Mouse (Mus musculus) mesoderm, embryonic 11.5 days (tissue): ENCODE results near the gene Adgrv1.

Source experiments
- DNase-seq: peaks from one replicate; pipeline ENCODE4 v3.0.0-alpha.2; 2012; ENCODE audit warnings: low read depth, low spot score

Gene Adgrv1

DNA sequence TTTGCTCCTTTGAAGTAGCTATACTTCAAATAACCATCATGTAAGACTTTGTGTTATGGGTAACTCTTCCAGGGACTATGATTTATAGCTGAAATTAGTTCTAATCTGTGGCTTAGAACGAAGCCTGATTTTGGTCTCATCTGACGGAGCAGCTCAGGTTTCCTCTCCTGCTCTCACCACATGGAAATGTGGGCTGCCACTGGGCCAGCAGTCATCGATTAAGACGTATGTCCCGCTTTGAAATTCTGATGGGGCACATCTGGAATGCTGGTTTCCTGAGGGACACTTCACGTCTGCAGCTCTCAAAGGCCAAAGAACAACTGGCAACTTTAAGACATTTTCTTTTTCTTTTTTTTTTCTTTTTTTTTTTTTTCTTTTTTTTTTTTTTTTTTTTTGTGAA is 207.8 kb downstream of the Adgrv1 start:
- peak; percentile 65 for DNase-seq

DNA sequence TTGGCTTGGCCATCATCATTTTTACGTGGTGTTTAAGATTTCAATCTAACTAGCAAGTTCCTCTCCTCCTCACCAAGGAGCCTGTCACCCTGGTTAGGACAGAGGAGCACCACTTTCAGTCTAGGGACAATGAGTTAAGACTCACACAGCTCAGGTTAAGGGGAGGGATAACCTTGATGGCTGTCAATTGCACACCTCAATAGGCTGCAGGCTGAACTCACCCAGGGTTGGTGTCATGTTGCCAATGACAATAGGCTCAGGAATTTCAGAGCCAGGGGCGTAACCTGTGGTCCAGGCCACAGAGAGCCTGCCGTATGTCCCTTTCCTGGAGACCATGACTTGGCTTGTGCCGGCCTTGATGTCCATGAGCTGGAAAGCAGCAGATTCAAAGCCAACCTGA is 209.0 kb downstream of the Adgrv1 start:
- DNase-seq: no peak

DNA sequence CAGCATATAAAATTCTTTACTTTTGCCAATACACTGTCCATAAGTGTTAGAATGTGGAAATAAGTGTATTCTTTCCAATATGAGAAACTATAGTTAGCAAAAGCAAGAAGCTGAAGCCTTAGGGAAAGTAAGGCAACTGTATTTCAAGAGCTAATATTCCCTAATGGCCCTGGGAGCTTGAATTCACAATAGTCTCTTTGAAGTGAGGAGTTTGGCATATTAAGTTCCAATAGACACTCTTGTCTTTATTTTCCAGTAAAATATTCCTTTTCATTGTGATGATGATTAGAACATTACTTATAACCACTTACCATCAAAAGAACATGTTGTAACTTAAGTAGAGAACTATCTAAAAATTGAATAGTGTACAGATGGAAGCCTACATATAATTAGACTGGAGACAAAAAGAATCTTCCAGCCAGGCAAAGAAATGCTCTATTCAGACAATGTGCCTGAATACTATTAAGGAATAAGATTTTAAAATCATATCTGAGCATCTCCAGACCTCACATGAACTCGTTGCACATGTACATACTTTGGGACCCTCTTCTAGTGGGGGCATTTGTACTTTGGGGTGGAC is 225.0 kb downstream of the Adgrv1 start:
- no peak for DNase-seq

DNA sequence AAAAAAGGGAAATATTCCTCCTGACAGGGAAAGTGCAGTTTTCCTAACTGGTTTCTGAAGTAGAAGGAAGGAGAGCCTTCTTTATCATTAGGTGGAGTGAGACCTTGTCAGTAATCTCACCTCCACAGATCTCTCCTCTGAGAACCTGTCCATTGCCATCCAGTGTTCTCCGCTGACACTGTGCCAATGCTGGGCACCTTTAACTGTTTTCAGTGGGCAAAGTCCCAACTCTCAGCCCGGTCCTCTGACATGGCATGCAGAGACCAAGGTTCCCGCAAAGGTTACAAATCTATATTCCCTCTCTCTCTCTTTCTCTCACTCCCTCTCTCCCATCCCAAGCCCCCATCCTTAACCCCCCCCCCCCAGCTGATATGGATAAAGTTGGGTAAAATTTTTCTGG is 230.1 kb downstream of the Adgrv1 start:
- DNase-seq: no peak

DNA sequence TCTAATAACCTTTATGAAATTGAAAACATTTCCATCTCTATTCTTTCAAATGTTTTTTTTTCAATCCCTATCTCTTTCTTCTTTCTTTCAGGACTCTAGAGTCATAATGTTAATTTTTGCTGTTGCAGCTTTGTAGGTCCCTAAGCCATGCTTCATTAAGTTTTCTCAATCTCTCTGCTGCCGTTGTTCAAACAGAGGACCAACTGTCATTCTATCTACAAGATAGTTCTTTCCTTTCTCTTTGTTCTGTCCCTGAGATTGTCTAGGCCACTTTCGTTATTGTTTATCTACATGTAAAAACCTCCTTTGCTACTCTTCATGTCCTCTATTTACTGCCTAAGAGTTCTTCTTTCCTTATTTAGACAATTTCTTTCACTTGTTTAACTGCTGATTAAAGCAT is 230.8 kb downstream of the Adgrv1 start:
- DNase-seq: no peak

DNA sequence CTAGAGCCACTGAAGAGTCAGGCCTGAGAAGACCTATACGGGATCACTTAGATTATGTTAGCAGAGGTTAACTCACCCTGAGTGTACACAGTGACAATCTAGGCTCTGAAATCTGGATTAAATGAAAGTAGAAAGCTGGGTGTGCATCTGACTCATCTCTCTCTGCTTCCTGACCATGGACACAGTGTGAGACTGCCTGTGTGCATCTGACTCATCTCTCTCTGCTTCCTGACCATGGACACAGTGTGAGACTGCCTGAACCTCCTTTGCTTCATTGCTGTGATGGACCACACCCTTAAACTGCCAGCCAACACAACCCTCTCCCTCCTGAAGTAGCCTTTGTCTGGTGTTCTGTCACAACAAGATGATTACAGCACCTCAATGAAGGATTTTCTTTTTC is 231.2 kb downstream of the Adgrv1 start:
- no peak for DNase-seq

DNA sequence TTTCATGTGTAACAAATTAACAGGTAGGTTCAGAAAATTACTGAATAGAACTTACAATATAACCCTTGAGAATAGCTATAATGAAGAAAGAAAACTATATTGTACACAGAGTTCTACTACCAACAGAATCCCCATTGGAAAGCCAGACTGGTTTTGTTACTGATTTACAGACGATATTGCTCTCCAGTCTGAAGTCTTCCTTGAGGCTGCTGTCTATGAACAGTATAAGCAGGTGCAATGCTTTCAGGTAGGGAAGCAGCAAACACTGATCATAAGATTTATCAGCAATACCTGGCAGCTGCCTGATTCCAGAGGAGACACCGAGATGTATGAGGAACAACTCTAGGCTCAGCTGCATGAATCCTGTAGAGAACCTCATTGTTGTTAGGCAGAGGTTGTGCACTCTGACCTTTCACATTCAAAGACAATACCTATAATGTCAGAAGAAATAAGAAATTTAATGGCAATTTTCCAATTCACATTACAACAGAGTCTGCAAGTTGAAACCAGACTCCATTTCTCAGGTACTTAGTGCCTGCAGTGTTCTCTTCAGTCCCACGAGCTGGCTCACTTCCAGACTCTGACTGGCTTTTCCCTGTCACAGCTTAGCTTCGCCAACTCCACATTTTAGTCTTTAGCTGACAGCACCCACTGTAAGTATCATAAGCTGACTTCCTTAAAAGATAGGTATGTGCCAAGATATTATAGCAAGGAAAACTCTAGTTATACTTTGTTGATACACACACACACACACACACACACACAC is 247.2 kb downstream of the Adgrv1 start:
- DNase-seq: no peak

DNA sequence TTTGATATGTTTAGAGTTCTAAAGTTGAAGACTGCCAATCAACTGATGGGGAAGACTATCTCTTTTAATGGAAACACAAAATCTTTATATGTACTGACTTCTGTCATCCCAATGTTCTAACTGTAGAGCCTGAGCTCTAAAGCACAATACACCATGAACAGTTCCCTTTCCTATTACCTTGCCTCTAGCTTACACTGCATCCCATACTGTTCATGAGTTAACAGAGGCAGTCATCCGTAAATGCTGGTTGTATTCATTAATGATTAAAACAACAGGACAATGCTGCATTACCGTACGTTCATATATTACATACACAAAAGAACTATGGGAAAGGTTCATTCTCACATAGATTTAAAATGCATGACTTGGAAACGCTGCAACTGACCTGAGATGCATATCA is 251.1 kb downstream of the Adgrv1 start:
- DNase-seq: no peak

DNA sequence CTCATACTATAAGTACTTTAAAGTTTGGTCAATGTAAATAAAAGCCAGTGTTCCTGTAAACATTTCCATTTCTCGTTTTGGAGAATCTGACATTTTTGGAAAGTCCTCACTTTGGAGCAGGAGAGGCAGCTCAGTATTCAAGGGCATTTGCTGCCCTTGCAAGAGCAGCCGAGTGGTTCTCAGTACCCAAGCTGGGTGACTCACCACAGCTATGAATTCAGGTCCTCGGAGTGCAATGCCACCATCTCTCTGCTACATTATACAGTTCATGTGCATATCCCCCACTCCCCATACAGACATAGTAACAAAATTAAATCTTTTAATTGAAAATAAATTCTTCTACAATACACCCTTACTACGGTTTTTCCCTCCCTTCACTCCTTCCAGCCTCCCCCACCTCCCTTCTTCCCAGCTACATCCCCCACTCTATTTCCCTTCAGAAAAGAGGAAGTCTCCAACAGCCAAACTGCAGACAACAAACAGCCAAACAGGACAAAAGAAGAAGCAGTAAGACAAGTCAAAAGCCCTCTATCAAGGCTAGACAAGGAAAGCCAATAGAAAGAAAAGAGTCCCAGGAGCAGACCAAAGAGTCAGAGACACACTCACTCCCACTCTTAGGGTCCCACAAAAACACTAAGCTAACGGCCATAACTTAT is 262.0 kb downstream of the Adgrv1 start:
- DNase-seq: no peak

DNA sequence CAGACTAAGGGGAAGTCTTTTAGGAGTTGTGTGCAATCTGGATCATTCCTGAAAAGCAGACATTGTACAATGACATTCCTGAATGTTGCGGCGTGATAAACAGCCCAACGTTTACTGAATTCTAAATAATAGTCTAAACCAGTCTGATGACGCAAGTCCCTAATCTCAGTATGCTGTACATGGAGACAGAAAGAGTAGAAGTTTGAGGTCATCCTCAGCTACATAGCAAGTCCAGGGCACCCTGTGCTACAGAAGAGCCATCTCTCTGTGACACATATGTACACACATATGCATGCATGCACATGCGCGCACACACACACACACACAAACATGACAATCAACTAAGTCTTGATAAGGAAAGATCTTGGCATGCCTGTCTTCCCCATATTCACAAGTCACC is 262.8 kb downstream of the Adgrv1 start:
- DNase-seq: no peak

DNA sequence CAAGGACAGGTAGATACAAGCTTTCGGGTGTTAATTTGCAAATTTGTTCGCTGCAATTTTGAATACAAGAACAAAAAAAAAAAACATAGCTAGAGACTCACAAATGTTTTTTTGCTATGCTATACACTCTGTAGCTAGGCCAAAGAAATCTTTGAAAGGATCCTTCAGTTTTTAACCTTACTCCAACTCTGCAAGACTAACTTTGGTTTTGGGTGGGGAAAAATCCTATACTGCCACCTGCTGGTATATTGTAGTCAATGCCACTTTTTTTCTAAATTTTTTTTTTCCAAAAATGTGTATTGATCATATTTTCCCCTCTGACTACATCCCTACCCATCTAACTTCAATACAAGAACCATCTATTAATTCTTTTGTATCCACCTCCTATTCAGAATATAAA is 263.4 kb downstream of the Adgrv1 start:
- peak; percentile 17 for DNase-seq

DNA sequence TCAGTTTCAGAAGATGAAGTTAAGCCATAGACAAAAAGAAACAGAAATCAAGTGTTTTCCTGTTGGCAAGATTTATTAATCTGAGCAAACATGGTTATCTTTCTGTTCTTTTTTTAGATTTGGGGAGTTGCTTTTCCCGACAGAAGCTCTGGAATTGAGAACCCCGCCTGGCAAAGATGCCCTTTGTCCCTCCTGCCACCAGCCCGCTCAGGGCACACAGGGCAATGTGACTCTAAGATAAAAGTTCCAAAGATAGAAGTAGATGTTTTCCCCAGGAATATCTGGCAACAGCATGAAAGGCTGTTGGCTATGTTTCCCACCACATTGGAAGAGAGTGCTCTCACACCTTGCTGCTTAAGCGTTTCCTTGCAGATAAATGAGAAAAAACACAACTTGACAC is 264.0 kb downstream of the Adgrv1 start:
- no peak for DNase-seq

DNA sequence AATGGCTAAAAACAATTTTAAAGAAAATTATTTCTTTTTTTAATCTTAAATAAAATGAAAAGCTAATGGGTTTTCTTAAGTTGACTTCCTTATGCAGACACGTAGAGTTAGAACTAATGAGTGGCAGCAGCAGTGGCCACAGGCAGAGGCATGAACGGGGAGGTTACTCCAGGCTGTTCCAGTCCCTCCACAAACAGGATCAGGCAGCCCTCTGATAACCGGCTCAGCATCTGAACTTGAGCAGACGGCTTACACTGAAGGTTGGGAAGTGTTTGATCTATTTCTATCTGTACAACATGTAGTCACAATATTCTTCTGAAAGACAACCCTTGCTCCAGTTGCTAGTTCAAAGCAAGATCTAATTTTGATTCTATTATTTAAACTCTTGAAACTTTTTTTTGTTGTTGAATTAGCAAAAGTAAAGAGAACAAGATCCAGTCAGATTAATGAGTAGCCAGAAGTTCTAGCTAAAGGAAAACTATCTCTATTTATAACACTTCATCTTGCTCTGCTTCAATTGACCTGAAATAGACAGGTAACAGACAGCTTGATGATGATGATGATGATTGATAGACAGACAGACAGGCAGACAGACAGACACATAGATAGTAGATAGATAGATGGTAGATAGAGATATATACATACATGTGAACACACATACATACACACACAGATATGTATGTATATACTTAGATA is 265.1 kb downstream of the Adgrv1 start:
- no peak for DNase-seq

DNA sequence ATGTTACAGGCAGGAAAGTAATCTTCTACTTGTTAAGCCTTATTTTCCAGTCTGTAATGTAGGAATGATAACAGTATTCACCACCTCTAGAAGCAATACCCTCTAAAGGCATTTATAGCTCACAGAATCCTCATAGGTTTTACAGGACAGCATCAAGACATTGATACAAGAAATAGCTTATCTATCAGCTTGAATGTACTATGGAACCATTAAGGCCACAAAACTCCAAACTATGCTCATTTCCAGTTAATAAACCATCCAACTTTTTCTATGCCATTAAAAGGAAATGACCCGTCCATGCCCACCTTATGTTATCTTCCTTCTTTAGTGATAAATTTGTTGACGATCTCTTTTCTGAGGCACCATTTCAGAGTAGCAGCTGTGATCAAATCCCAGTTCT is 272.6 kb downstream of the Adgrv1 start:
- DNase-seq: no peak

DNA sequence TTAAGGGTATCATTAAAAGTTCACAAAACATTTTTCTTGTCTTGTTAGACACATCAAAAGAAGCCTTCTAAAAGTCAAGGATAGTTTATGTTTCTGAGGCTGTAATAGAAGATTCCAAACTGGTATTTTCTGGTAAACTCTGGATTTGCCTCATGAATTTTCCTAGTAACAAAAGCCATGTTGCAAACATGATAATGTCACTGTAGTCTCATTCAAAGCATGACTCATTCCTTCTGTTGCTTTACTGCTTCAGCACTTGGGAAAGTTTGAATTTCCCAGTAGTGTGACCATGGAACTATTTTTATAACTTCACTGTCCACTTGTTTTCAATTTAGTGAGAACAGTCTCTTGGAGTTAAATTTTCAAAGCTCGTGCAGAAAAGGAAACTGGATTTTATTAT is 274.2 kb downstream of the Adgrv1 start:
- no peak for DNase-seq

DNA sequence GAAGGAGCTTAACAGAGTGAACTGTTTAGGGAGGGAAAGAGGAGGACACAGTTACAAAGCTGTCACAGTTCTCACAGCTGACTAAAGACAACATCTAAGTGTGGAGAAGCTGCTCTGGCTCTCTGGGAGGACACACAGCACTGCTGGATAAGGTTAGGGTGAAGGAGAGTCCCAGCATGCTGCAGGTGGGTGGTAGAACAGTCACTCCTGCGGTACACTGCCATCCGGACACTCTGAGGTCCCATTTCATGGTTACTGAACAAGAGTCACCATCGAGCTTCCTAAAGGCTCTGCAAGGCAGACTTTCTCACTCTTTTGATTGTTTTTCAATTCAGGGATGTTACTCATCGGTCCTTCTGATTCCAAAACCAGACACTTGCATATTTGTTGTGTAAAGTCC is 274.6 kb downstream of the Adgrv1 start:
- DNase-seq: no peak

DNA sequence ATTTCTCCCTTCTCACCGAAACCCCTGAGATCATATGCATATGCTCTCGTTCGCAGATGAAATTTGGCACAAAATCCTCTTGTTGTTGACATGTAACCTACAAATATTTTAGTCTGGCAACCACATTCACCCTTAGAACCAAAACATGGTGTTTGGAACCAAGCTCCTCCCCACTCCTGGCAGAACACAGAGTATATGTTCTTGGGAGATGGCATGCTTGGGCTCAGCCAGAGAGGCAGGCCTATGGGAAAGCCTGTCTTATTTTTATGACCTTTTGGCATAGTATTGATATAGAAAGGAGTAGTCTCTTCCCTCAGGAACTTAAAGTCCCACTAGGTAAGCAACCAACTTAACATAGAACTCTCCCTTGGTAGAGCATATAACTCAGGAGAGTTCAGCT is 275.7 kb downstream of the Adgrv1 start:
- DNase-seq: no peak

DNA sequence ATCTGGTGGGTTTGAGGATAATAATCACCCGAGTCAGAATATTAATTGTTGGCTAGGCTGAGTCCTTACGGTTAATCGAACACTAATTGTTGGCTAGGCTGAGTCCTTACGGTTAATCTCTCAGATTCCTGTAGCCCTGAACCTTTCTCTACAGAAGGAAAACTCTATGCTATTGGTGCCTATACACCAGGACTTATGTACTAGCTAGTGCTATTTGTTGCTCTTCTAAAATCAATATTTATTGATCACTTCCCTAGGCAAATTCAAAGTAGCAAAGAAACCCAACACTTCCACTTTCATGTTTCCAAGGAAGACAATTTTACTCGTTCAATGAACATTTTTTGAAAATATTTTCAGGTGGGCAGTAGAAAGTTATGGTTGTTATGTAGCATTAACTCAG is 278.4 kb downstream of the Adgrv1 start:
- DNase-seq: no peak

DNA sequence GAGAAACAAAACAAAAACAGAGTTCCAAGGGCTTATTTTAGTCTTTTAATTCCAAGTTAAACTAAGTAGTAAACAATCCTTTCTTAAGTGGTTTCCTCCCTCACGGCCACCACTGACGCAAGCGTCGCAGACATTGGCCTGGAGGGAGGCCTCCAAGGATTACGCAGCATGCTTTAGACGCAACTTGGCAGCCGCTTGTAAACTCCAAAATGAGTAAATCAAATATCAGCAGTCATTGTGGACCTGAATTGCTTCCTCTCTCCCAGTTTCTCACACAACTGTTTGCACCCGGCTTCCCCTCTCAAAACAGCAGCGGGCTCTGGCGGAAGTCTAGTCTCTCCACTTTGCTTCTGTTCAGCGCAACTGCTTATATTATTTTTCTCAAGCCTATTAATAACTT is 280.7 kb downstream of the Adgrv1 start:
- DNase-seq: no peak

DNA sequence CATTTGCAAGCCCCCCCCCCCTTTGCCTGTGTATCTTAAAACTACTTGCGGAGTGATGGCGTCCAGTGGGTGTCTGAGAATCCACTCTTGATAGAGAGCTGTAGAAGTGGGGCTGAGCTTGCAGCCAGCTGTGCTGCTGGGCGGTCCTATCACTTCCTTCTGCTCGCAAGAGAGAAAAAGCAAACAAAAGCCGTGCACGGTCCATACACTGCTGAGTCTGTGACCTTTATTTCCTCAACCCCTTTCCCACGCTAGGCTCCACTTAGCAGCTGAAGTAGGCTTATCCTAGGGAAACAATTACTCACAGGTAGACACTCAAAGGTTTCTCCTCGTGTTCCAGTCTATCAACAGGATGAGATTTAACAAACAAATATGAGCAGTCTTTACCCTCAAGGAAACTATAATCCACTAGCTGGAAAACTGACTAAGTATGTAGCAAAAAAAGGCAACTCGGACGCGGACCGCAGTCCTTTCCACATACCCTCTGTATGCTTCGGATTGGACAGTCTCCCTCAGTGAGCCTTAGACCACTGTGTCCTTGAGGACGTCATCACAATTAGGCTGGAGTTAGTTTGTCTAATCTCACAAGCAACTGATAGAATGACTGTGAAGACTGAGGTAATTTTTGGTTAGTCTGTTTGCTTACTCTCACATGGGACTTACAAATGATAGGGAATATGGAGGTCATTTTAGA is 281.3 kb downstream of the Adgrv1 start:
- DNase-seq: peak; percentile 30

DNA sequence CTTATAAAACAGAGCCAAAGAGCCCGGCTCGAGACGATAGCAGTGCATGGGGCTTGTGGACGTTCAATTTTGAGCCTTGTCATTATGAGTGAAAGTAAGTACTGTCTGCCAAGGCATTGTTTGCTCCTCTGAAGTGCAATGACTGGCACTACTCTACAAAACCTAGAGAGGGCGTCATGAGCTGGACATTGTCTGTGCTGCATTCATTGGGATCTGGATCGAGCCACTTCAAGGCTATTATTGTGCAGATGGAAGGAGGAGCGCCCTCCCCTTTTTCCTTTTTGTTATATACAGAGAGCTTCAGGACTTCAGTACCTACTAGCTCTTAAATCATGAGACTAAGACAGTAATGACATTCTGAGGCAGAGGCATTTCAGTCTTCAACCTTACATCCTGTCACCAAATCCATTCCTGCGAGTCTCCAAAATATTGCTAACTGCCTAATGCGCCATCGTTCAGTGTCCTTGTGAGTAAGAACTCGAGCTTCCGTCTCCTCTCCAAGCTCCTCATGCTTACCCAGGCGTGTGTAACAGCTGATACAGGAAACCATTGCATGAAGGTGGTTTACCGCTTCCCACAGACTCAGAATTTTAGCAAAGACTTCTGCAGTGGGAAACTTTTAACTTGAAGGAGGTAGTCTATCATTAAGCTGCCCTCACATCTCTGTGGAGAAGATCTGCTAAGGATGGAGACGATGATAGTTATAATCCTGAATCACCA is 285.5 kb downstream of the Adgrv1 start:
- DNase-seq: no peak
